Mouse (Mus musculus): ENCODE data around the gene Gpr153.

DNA sequence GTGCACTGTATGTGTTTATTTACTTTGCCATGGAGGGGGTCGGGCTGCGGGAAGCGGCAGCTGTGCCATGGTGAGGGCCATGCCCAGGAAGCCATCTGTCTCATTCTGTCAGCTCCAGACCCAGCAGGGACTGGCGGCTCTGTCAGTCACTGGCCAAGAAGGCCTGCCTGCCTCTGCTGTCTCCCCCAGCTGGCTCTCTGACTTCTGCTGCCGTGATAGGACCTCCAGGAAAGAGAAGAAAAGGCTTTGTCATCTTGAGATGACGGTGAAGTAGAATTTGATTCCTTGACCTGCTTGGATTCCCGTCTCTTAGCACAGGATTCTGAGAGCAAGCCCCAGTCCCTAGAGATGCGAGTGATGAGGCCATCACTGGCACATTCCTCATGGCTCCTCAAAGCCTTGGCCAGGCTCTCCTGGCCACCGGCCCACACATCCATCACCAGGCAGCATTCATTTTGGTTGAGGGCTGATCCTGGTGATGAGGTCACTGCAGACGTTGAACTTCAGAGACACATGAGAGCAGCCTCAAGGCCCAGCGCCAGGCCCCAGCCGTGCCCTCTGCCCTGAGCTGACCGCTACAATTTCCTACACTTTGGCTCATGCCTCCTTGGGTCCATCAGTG, 6.2 kb upstream of the Gpr153 start:
- TF ChIP-seq CTCF (IDR thresholded peaks at IDR 0.05; ENCODE audit: insufficient read depth, low read length) (no peak), POLR2A (IDR thresholded peaks at IDR 0.05; ENCODE audit: borderline replicate concordance, extremely low read depth, low read depth, low read length) (no peak)

Data from lung, adult 2 months (tissue).